ENCODE assay signal across 9 mouse cellular contexts in genomic region chr1:169939345-169939744, GRCm38 (mm10). TPM values are rescaled to one million over a fixed set of nuclear protein-coding genes. Genes with fewer than 3 reads are reported as not detected.
DNase-seq lines count a peak whose midpoint lies in the region; ATAC-seq and TF ChIP-seq lines count a peak whose summit lies in the region.
"Had no signal": no experiment of that assay in that cellular context is flagged by ENCODE, and none has a peak within 500 bp of the region (broad histone marks: within the 10 kb centered on the region; RNA-seq: fewer than 3 reads in every experiment).

No protein-coding gene starts in this region.

- no peaks in the 10 kb centered on the region for H3K4me1 ChIP-seq in kidney, adult 2 months (ENCODE audit: control insufficient read depth, insufficient read depth, low read length)
- H3K4me1 ChIP-seq in kidney, embryonic 16.5 days (ENCODE audit: insufficient read depth, low read length): no peaks in the 10 kb centered on the region
- peaks cover 4% of the 10 kb centered on the region for H3K4me1 ChIP-seq in forebrain, embryonic 10.5 days

- H3K9ac ChIP-seq in kidney, embryonic 16.5 days (replicated peaks; ENCODE audit: low read length): no peak overlapping the region
- H3K9ac ChIP-seq: heart, embryonic 15.5 days had no signal

- no peak overlapping the region for H3K27ac ChIP-seq in kidney, adult 2 months (ENCODE audit: insufficient read depth, low read depth, low read length)
- no peak overlapping the region for H3K27ac ChIP-seq in kidney, embryonic 16.5 days (ENCODE audit: low read length)
- no peak overlapping the region for H3K27ac ChIP-seq in forebrain, embryonic 10.5 days
- H3K27ac ChIP-seq: heart, embryonic 15.5 days had no signal

- no peaks in the 10 kb centered on the region for H3K9me3 ChIP-seq in kidney, embryonic 16.5 days (ENCODE audit: low read length)
- no peaks in the 10 kb centered on the region for H3K9me3 ChIP-seq in forebrain, embryonic 10.5 days
- H3K9me3 ChIP-seq: heart, embryonic 15.5 days had no signal

- TF ChIP-seq CTCF in kidney, adult 2 months (conservative IDR thresholded peaks at IDR 0.05; ENCODE audit: insufficient read depth, insufficient read length, low read depth, low read length): 0 out of 2 replicates have a peak, but pooled peaks have one; percentile 25

- H3K36me3 ChIP-seq in kidney, adult 2 months (ENCODE audit: control insufficient read depth, insufficient read depth, low read length): no peaks in the 10 kb centered on the region
- no peaks in the 10 kb centered on the region for H3K36me3 ChIP-seq in kidney, embryonic 16.5 days (ENCODE audit: insufficient read depth, low read length)
- H3K36me3 ChIP-seq in splenic B cell, adult 2 months (ENCODE audit: control insufficient read depth, insufficient read depth, low read length, poor library complexity, severe bottlenecking): no peaks in the 10 kb centered on the region
- no peaks in the 10 kb centered on the region for H3K36me3 ChIP-seq in forebrain, embryonic 10.5 days (replicated peaks)
- H3K36me3 ChIP-seq: heart, embryonic 15.5 days had no signal

- no peak for TF ChIP-seq POLR2A in kidney, adult 2 months (IDR thresholded peaks at IDR 0.05; ENCODE audit: low read depth, low read length)

- no peaks in the 10 kb centered on the region for H3K27me3 ChIP-seq in kidney, adult 2 months (replicated peaks; ENCODE audit: control insufficient read depth, insufficient read depth, low read length)
- H3K27me3 ChIP-seq in kidney, embryonic 16.5 days (ENCODE audit: insufficient read depth, low read length): no peaks in the 10 kb centered on the region
- H3K27me3 ChIP-seq in splenic B cell, adult 2 months (ENCODE audit: control insufficient read depth, insufficient read depth, low read length, poor library complexity, severe bottlenecking): no peaks in the 10 kb centered on the region; the same call in 1 of the 2 replicates
- H3K27me3 ChIP-seq in forebrain, embryonic 10.5 days (ENCODE audit: poor library complexity, severe bottlenecking): no peaks in the 10 kb centered on the region
- H3K27me3 ChIP-seq: heart, embryonic 15.5 days had no signal

- H3K4me2 ChIP-seq in kidney, embryonic 16.5 days (replicated peaks; ENCODE audit: low read depth, low read length): no peak overlapping the region
- H3K4me2 ChIP-seq: heart, embryonic 15.5 days had no signal

- ATAC-seq in kidney, embryonic 16.5 days (ENCODE audit: low FRiP score, low TSS enrichment): no peak

- H3K4me3 ChIP-seq in kidney, adult 2 months (ENCODE audit: insufficient read depth, low read depth, low read length): no peak overlapping the region
- no peak overlapping the region for H3K4me3 ChIP-seq in kidney, embryonic 16.5 days (ENCODE audit: low read length)
- no peak overlapping the region for H3K4me3 ChIP-seq in forebrain, embryonic 10.5 days
- H3K4me3 ChIP-seq: heart, embryonic 15.5 days had no signal

- DNase-seq in kidney, adult 2 months: peak; percentile 56
- DNase-seq in 416B (ENCODE audit: low read depth): peak; percentile 56
- peak; percentile 19 to 42 for DNase-seq in CD8-positive naive resting alpha-beta T cell, adult 2 months (ENCODE audit: low read depth in 2 of 2, low spot score in 2 of 2)
- peak; percentile 74 for DNase-seq in embryo, embryonic 10 days (ENCODE audit: low spot score)
- peak; percentile 58 to 68 for DNase-seq in layer of hippocampus, postnatal 10 days (ENCODE audit: low spot score in 2 of 2)
- peak; percentile 67 for DNase-seq in splenic B cell, adult 2 months (ENCODE audit: low read depth, low spot score)
- no peak for DNase-seq in forebrain, embryonic 10.5 days (ENCODE audit: extremely low spot score, low spot score)

- whole genome bisulfite sequencing in kidney, adult 2 months: 3% methylated on average over 2 of the region's 2 CpGs
- 5% methylated on average over 2 of the region's 2 CpGs for WGBS in kidney, embryonic 16.5 days
- WGBS in forebrain, embryonic 10.5 days: 11% methylated on average over 2 of the region's 2 CpGs

RNA-seq across cellular contexts. Expression of gene Ccdc190, which starts 10.9 kb away (rescaled TPM):
- 0.11 TPM in 1 of 2 replicates, not detected in the other for polyA plus RNA-seq in kidney, adult 2 months (2012; rRNA removed)
- polyA plus RNA-seq in kidney, embryonic 16.5 days (2015; fragmentation: Nextera tagmentation; extraction: Ambion mirVana): not detected in 2 replicates
- total RNA-seq in layer of hippocampus, postnatal 10 days (2021): 10 to 100 TPM; 14.5 to 15.3 TPM
- polyA plus RNA-seq in forebrain, embryonic 10.5 days (2016; fragmentation: Nextera tagmentation; extraction: Ambion mirVana): 0.23 and 0.53 TPM in 2 replicates
- polyA plus RNA-seq: heart, embryonic 15.5 days had no signal

RNA-seq across cellular contexts. Expression of gene Hsd17b7, which starts 29.7 kb away (rescaled TPM):
- polyA plus RNA-seq in kidney, adult 2 months (2012; rRNA removed): 12.2 and 13.1 TPM in 2 replicates
- 11.6 and 13.9 TPM in 2 replicates for polyA plus RNA-seq in kidney, embryonic 16.5 days (2015; fragmentation: Nextera tagmentation; extraction: Ambion mirVana)
- 10 to 100 TPM; 20.5 to 22.1 TPM for total RNA-seq in layer of hippocampus, postnatal 10 days (2021)
- 19.3 and 20.8 TPM in 2 replicates for polyA plus RNA-seq in forebrain, embryonic 10.5 days (2016; fragmentation: Nextera tagmentation; extraction: Ambion mirVana)
